Mouse (Mus musculus) limb, embryonic 11.5 days (tissue): ENCODE measurements around the gene Rexo1. TPM values are rescaled to one million over a fixed set of nuclear protein-coding genes. Genes with fewer than 3 reads are reported as not detected.

Source experiments
- ATAC-seq: fragments of 200-750 bp; cut with Nextera tagmentation; 2 replicates; pipeline ENCODE4 v1.8.0; 2017; ENCODE audit warnings: low read depth; ENCODE audit not compliant: insufficient number of reproducible peaks, low FRiP score, low TSS enrichment
- DNase-seq: peaks from one replicate; pipeline ENCODE4 v3.0.0-alpha.2; 2015; ENCODE audit warnings: low spot score
- H3K27ac ChIP-seq: fragments of 300-500 bp; sonication (generic); replicated peaks from 2 replicates; pipeline ENCODE4 v1.5.1; 2014; ENCODE audit warnings: low read depth, mild to moderate bottlenecking, low read length
- H3K27me3 ChIP-seq: fragments of 300-500 bp; sonication (generic); 2 replicates; pipeline ENCODE4 v1.6.1; 2014; ENCODE audit warnings: mild to moderate bottlenecking, low read length, mixed read lengths; ENCODE audit not compliant: control insufficient read depth, insufficient read depth
- H3K36me3 ChIP-seq: fragments of 300-500 bp; sonication (generic); 2 replicates; pipeline ENCODE4 v1.6.1; 2014; ENCODE audit warnings: mild to moderate bottlenecking, low read length, moderate library complexity, mixed read lengths; ENCODE audit not compliant: control insufficient read depth, insufficient read depth
- H3K4me1 ChIP-seq: fragments of 300-500 bp; sonication (generic); 2 replicates; pipeline ENCODE4 v1.6.1; 2014; ENCODE audit warnings: low read length, mixed read lengths; ENCODE audit not compliant: control insufficient read depth, insufficient read depth
- H3K4me2 ChIP-seq: fragments of 300-500 bp; sonication (generic); 2 replicates; pipeline ENCODE4 v1.6.1; 2014; ENCODE audit warnings: low read depth, mild to moderate bottlenecking, moderate library complexity; ENCODE audit not compliant: severe bottlenecking
- H3K4me3 ChIP-seq: fragments of 300-500 bp; sonication (generic); 2 replicates; pipeline ENCODE4 v1.5.1; 2014; ENCODE audit warnings: low read depth, low read length
- H3K9ac ChIP-seq: fragments of 300-500 bp; sonication (generic); 2 replicates; pipeline ENCODE4 v1.6.1; 2014; ENCODE audit warnings: mild to moderate bottlenecking, low read length
- H3K9me3 ChIP-seq: fragments of 300-500 bp; sonication (generic); 2 replicates; pipeline ENCODE4 v1.6.1; 2016; ENCODE audit warnings: low read length; ENCODE audit not compliant: control insufficient read depth
- WGBS: fragments of 180-500 bp; shearing (Covaris S2); extraction: QIAGEN DNeasy Blood & Tissue Kit; methylation state at CpG from one replicate; pipeline ENCODE4 v1.1.7; 2014; 5-methylcytosine and 5-hydroxymethylcytosine counted together
- polyA plus RNA-seq: library from polyadenylated mRNA; unstranded; fragments of >200 nt; fragmentation: Nextera tagmentation; extraction: Ambion mirVana; gene quantifications from 2 replicates; pipeline ENCODE4 v1.2.1, GENCODE M21; 2014

Gene Rexo1
- polyA plus RNA-seq, 1 experiment from 2014 or later, result 27.2 TPM

- Histone ChIP-seq H3K9ac (no peak overlapping the region; the same call in 1 of the 2 replicates), H3K4me1 (no peaks in the 10 kb centered on the region), H3K27me3 (no peaks in the 10 kb centered on the region), H3K4me2 (no peak overlapping the region), H3K4me3 (no peak overlapping the region), H3K36me3 (peaks cover 12% of the 10 kb centered on the region), H3K9me3 (no peaks in the 10 kb centered on the region), H3K27ac (no peak overlapping the region)
- ATAC-seq (no peak), DNase-seq (no peak)
- 90% methylated on average over 6 of the region's 6 CpGs for WGBS
Observed at GRCm38 (mm10) chr10:80553997-80554396, 7.4 kb downstream of the Rexo1 start.

- no peak for DNase-seq
- no peak for ATAC-seq
- no peaks in the 10 kb centered on the region for H3K4me1 ChIP-seq
- H3K27ac ChIP-seq, result no peak overlapping the region
- H3K4me2 ChIP-seq, result no peak overlapping the region
- no peak overlapping the region for H3K4me3 ChIP-seq
- H3K9me3 ChIP-seq, result no peaks in the 10 kb centered on the region
- H3K9ac ChIP-seq, result no peak overlapping the region
- peaks cover 15% of the 10 kb centered on the region for H3K36me3 ChIP-seq
- WGBS, result 87% methylated on average over 8 of the region's 8 CpGs
- H3K27me3 ChIP-seq, result no peaks in the 10 kb centered on the region
Observed at GRCm38 (mm10) chr10:80553575-80553974, 7.8 kb downstream of the Rexo1 start.

- Histone ChIP-seq H3K9ac (no peak overlapping the region), H3K27ac (no peak overlapping the region), H3K36me3 (peaks cover 19% of the 10 kb centered on the region), H3K4me3 (no peak overlapping the region), H3K27me3 (no peaks in the 10 kb centered on the region), H3K9me3 (no peaks in the 10 kb centered on the region), H3K4me2 (no peak overlapping the region), H3K4me1 (no peaks in the 10 kb centered on the region)
- ATAC-seq (no peak), DNase-seq (no peak)
- 67% methylated on average over 9 of the region's 9 CpGs for WGBS
Observed at GRCm38 (mm10) chr10:80552364-80552763, 9.0 kb downstream of the Rexo1 start.

- Histone ChIP-seq H3K4me3 (no peak overlapping the region), H3K27me3 (no peaks in the 10 kb centered on the region), H3K4me1 (no peaks in the 10 kb centered on the region), H3K9me3 (no peaks in the 10 kb centered on the region), H3K27ac (no peak overlapping the region), H3K36me3 (peaks cover 34% of the 10 kb centered on the region), H3K9ac (no peak overlapping the region), H3K4me2 (no peak overlapping the region)
- ATAC-seq (no peak), DNase-seq (no peak)
- WGBS, result 89% methylated on average over 21 of the region's 21 CpGs
Observed at GRCm38 (mm10) chr10:80549279-80549678, 12.1 kb downstream of the Rexo1 start.

GRCm38 (mm10) chr10:80548428-80549006, 12.8 kb downstream of the Rexo1 start:
- 79% methylated on average over 10 of the region's 10 CpGs for WGBS
- H3K36me3 ChIP-seq, result peaks cover 37% of the 10 kb centered on the region
- H3K9ac ChIP-seq, result no peak overlapping the region
- DNase-seq, result peak; percentile 79
- no peak overlapping the region for H3K4me2 ChIP-seq
- no peaks in the 10 kb centered on the region for H3K27me3 ChIP-seq
- no peaks in the 10 kb centered on the region for H3K9me3 ChIP-seq
- no peak overlapping the region for H3K4me3 ChIP-seq
- no peak overlapping the region for H3K27ac ChIP-seq
- no peaks in the 10 kb centered on the region for H3K4me1 ChIP-seq
- ATAC-seq, result peak; percentile 24

- H3K4me1 ChIP-seq, result no peaks in the 10 kb centered on the region
- ATAC-seq (no peak), DNase-seq (no peak)
- H3K9ac ChIP-seq, result no peak overlapping the region
- no peaks in the 10 kb centered on the region for H3K27me3 ChIP-seq
- no peak overlapping the region for H3K4me3 ChIP-seq
- 90% methylated on average over 15 of the region's 15 CpGs for WGBS
- no peaks in the 10 kb centered on the region for H3K9me3 ChIP-seq
- no peak overlapping the region for H3K4me2 ChIP-seq
- no peak overlapping the region for H3K27ac ChIP-seq
- peaks cover 43% of the 10 kb centered on the region for H3K36me3 ChIP-seq
Observed at GRCm38 (mm10) chr10:80547539-80547938, 13.8 kb downstream of the Rexo1 start.

GRCm38 (mm10) chr10:80546945-80547344, 14.4 kb downstream of the Rexo1 start:
- Histone ChIP-seq H3K4me2 (no peak overlapping the region), H3K4me3 (no peak overlapping the region), H3K27me3 (no peaks in the 10 kb centered on the region), H3K9ac (no peak overlapping the region), H3K4me1 (no peaks in the 10 kb centered on the region), H3K36me3 (peaks cover 47% of the 10 kb centered on the region), H3K9me3 (no peaks in the 10 kb centered on the region), H3K27ac (no peak overlapping the region)
- DNase-seq (no peak), ATAC-seq (no peak)
- 90% methylated on average over 4 of the region's 4 CpGs for WGBS

- Histone ChIP-seq H3K4me1 (no peaks in the 10 kb centered on the region), H3K27ac (no peak overlapping the region), H3K36me3 (peaks cover 51% of the 10 kb centered on the region), H3K9ac (no peak overlapping the region), H3K4me2 (no peak overlapping the region), H3K9me3 (no peaks in the 10 kb centered on the region), H3K4me3 (no peak overlapping the region), H3K27me3 (no peaks in the 10 kb centered on the region)
- ATAC-seq, result no peak
- WGBS, result 91% methylated on average over 8 of the region's 8 CpGs
- no peak for DNase-seq
Observed at GRCm38 (mm10) chr10:80545590-80545989, 15.8 kb downstream of the Rexo1 start.

GRCm38 (mm10) chr10:80543873-80544272, 17.5 kb downstream of the Rexo1 start:
- H3K9me3 ChIP-seq, result no peaks in the 10 kb centered on the region
- 0 out of 2 replicates have a peak, but pooled peaks cover 2% of the 10 kb centered on the region for H3K4me1 ChIP-seq
- no peak overlapping the region for H3K27ac ChIP-seq
- H3K4me3 ChIP-seq, result no peak overlapping the region
- H3K9ac ChIP-seq, result no peak overlapping the region
- H3K27me3 ChIP-seq, result peaks cover under 1% of the 10 kb centered on the region; the same call in 1 of the 2 replicates
- H3K36me3 ChIP-seq, result peaks cover 43% of the 10 kb centered on the region
- 95% methylated on average over 14 of the region's 14 CpGs for WGBS
- no peak for ATAC-seq
- no peak for DNase-seq
- H3K4me2 ChIP-seq, result no peak overlapping the region
